Mouse (Mus musculus): ENCODE data around the gene Nfil3. TPM values are rescaled to one million over a fixed set of nuclear protein-coding genes. Genes with fewer than 3 reads are reported as not detected.

Nfil3 gene
- polyA plus RNA-seq, 1 experiment: 18.8 TPM

GRCm38 (mm10) chr13:52989005-52989404 lies 8.1 kb upstream of the Nfil3 start:
- no peak overlapping the region for H3ac ChIP-seq (ENCODE audit: control insufficient read depth, insufficient read length, low read depth)
- no peak overlapping the region for H3K4me3 ChIP-seq (ENCODE audit: insufficient read depth, poor library complexity, severe bottlenecking)
- H3K36me3 ChIP-seq (ENCODE audit: control insufficient read depth, insufficient read depth): no peaks in the 10 kb centered on the region
- no peaks in the 10 kb centered on the region for H3K79me3 ChIP-seq (ENCODE audit: low read depth)
- H3K27me3 ChIP-seq (ENCODE audit: control insufficient read depth, insufficient read depth, insufficient read length): no peaks in the 10 kb centered on the region
- TF ChIP-seq MYOD1 (IDR thresholded peaks at IDR 0.05; ENCODE audit: control insufficient read depth, insufficient read length, low read depth) (no peak), MYOG (IDR thresholded peaks at IDR 0.05; ENCODE audit: control insufficient read depth, extremely low read depth, insufficient read length) (no peak), CEBPB (IDR thresholded peaks at IDR 0.05; ENCODE audit: low read depth) (no peak), CTCF (IDR thresholded peaks at IDR 0.05; ENCODE audit: control insufficient read depth, insufficient read depth, insufficient read length) (no peak), USF1 (IDR thresholded peaks at IDR 0.05; ENCODE audit: low read depth) (no peak), MAX (IDR thresholded peaks at IDR 0.05) (no peak), FOSL1 (IDR thresholded peaks at IDR 0.05; ENCODE audit: insufficient read depth, low read length, poor library complexity, severe bottlenecking) (no peak)
- H3K79me2 ChIP-seq (ENCODE audit: control insufficient read depth, insufficient read depth): no peaks in the 10 kb centered on the region

GRCm38 (mm10) chr13:52987880-52988279 lies 7.0 kb upstream of the Nfil3 start:
- Histone ChIP-seq H3ac (ENCODE audit: control insufficient read depth, insufficient read length, low read depth) (no peak overlapping the region), H3K36me3 (ENCODE audit: control insufficient read depth, insufficient read depth) (no peaks in the 10 kb centered on the region), H3K4me3 (ENCODE audit: insufficient read depth, poor library complexity, severe bottlenecking) (no peak overlapping the region), H3K27me3 (ENCODE audit: control insufficient read depth, insufficient read depth, insufficient read length) (no peaks in the 10 kb centered on the region), H3K79me3 (ENCODE audit: low read depth) (no peaks in the 10 kb centered on the region), H3K79me2 (ENCODE audit: control insufficient read depth, insufficient read depth) (no peaks in the 10 kb centered on the region)
- TF ChIP-seq MYOG (IDR thresholded peaks at IDR 0.05; ENCODE audit: control insufficient read depth, extremely low read depth, insufficient read length) (no peak), USF1 (IDR thresholded peaks at IDR 0.05; ENCODE audit: low read depth) (no peak), MAX (IDR thresholded peaks at IDR 0.05) (no peak), MYOD1 (IDR thresholded peaks at IDR 0.05; ENCODE audit: control insufficient read depth, insufficient read length, low read depth) (no peak), CTCF (IDR thresholded peaks at IDR 0.05; ENCODE audit: control insufficient read depth, insufficient read depth, insufficient read length) (no peak), FOSL1 (IDR thresholded peaks at IDR 0.05; ENCODE audit: insufficient read depth, low read length, poor library complexity, severe bottlenecking) (no peak), CEBPB (IDR thresholded peaks at IDR 0.05; ENCODE audit: low read depth) (no peak)

DNA sequence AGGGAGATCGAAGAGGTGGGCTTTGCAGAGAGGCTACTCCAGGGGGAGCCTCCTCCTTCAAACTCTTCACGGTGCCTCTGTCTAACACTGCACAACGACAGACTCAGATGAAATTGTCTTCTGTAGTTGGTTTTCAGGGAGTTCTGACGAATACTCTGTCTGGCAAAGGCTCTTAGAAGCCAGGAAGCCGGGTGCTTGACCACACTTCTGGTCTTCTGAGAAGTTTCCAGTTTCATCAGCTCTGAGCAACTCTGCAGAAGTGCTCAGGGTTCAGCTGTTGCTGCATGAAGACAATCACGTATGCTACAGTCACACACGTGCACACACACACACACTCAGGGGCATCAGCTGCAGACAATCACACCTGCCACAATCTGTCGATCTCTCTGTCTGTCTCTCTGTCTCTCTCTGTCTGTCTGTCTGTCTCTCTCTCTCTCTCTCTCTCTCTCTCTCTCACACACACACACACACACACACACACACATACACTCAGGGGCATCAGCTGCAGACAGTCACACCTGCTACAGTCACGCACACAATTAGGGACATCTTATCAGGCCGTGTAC lies 5.4 kb upstream of the Nfil3 start:
- H3K79me2 ChIP-seq (ENCODE audit: control insufficient read depth, insufficient read depth): no peaks in the 10 kb centered on the region

GRCm38 (mm10) chr13:52985508-52986214 lies 4.8 kb upstream of the Nfil3 start:
- TF ChIP-seq USF1 (IDR thresholded peaks at IDR 0.05; ENCODE audit: low read depth) (no peak), MAX (IDR thresholded peaks at IDR 0.05) (no peak), MYOD1 (IDR thresholded peaks at IDR 0.05; ENCODE audit: control insufficient read depth, insufficient read length, low read depth) (no peak), CEBPB (IDR thresholded peaks at IDR 0.05; ENCODE audit: low read depth) (no peak), FOSL1 (IDR thresholded peaks at IDR 0.05; ENCODE audit: insufficient read depth, low read length, poor library complexity, severe bottlenecking) (no peak), MYOG (IDR thresholded peaks at IDR 0.05; ENCODE audit: control insufficient read depth, extremely low read depth, insufficient read length) (no peak), CTCF (IDR thresholded peaks at IDR 0.05; ENCODE audit: control insufficient read depth, insufficient read depth, insufficient read length) (no peak)
- H3K4me3 ChIP-seq (ENCODE audit: insufficient read depth, poor library complexity, severe bottlenecking): no peak overlapping the region
- H3ac ChIP-seq (ENCODE audit: control insufficient read depth, insufficient read length, low read depth): no peak overlapping the region
- no peaks in the 10 kb centered on the region for H3K79me2 ChIP-seq (ENCODE audit: control insufficient read depth, insufficient read depth)
- no peaks in the 10 kb centered on the region for H3K79me3 ChIP-seq (ENCODE audit: low read depth)
- no peaks in the 10 kb centered on the region for H3K27me3 ChIP-seq (ENCODE audit: control insufficient read depth, insufficient read depth, insufficient read length)
- H3K36me3 ChIP-seq (ENCODE audit: control insufficient read depth, insufficient read depth): no peaks in the 10 kb centered on the region

More for the DNA sequence above, 5.4 kb upstream of the Nfil3 start:
- no peaks in the 10 kb centered on the region for H3K79me3 ChIP-seq (ENCODE audit: low read depth)
- H3K27me3 ChIP-seq (ENCODE audit: control insufficient read depth, insufficient read depth, insufficient read length): no peaks in the 10 kb centered on the region
- no peak overlapping the region for H3K4me3 ChIP-seq (ENCODE audit: insufficient read depth, poor library complexity, severe bottlenecking)
- H3K36me3 ChIP-seq (ENCODE audit: control insufficient read depth, insufficient read depth): no peaks in the 10 kb centered on the region
- no peak for TF ChIP-seq MAX (IDR thresholded peaks at IDR 0.05)
- TF ChIP-seq MYOD1 (IDR thresholded peaks at IDR 0.05; ENCODE audit: control insufficient read depth, insufficient read length, low read depth): no peak
- no peak for TF ChIP-seq CEBPB (IDR thresholded peaks at IDR 0.05; ENCODE audit: low read depth)
- TF ChIP-seq CTCF (IDR thresholded peaks at IDR 0.05; ENCODE audit: control insufficient read depth, insufficient read depth, insufficient read length): no peak
- TF ChIP-seq MYOG (IDR thresholded peaks at IDR 0.05; ENCODE audit: control insufficient read depth, extremely low read depth, insufficient read length): no peak
- no peak for TF ChIP-seq USF1 (IDR thresholded peaks at IDR 0.05; ENCODE audit: low read depth)
- no peak for TF ChIP-seq FOSL1 (IDR thresholded peaks at IDR 0.05; ENCODE audit: insufficient read depth, low read length, poor library complexity, severe bottlenecking)
- no peak overlapping the region for H3ac ChIP-seq (ENCODE audit: control insufficient read depth, insufficient read length, low read depth)

DNA sequence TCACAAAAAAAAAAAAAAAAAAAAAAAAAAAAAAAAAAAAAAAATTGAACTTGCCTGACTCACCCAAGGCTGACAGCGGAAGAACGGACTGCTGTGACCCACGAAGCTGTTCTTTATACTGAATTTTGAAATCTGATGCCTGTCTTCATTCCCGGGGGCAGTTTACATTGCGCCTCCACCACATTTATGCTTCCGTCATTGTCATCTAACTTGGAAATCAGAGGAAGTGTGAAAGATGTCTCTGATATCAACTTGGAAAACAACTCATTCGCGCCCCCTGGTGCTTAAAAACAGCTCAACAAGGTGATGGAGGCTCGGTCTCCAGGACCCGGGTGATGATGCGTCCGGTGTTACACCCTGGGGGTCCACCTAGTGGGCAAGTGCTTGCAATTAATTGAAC lies 1.8 kb upstream of the Nfil3 start:
- Histone ChIP-seq H3K36me3 (ENCODE audit: control insufficient read depth, insufficient read depth) (no peaks in the 10 kb centered on the region), H3K4me3 (ENCODE audit: insufficient read depth, poor library complexity, severe bottlenecking) (no peak overlapping the region)

More for the DNA sequence above, 1.8 kb upstream of the Nfil3 start:
- peaks cover 6% of the 10 kb centered on the region for H3K79me3 ChIP-seq (ENCODE audit: low read depth)
- no peak overlapping the region for H3ac ChIP-seq (ENCODE audit: control insufficient read depth, insufficient read length, low read depth)
- H3K27me3 ChIP-seq (ENCODE audit: control insufficient read depth, insufficient read depth, insufficient read length): no peaks in the 10 kb centered on the region
- TF ChIP-seq MYOD1 (IDR thresholded peaks at IDR 0.05; ENCODE audit: control insufficient read depth, insufficient read length, low read depth) (no peak), FOSL1 (IDR thresholded peaks at IDR 0.05; ENCODE audit: insufficient read depth, low read length, poor library complexity, severe bottlenecking) (no peak), USF1 (IDR thresholded peaks at IDR 0.05; ENCODE audit: low read depth) (no peak), CTCF (IDR thresholded peaks at IDR 0.05; ENCODE audit: control insufficient read depth, insufficient read depth, insufficient read length) (peak; percentile 72)
- peaks cover 28% of the 10 kb centered on the region for H3K79me2 ChIP-seq (ENCODE audit: control insufficient read depth, insufficient read depth)
